Mouse (Mus musculus): ENCODE results near the gene Prr29. TPM values are rescaled to one million over a fixed set of nuclear protein-coding genes. Genes with fewer than 3 reads are reported as not detected.

The Prr29 gene
- polyA plus RNA-seq, 1 experiment, result not detected

DNA sequence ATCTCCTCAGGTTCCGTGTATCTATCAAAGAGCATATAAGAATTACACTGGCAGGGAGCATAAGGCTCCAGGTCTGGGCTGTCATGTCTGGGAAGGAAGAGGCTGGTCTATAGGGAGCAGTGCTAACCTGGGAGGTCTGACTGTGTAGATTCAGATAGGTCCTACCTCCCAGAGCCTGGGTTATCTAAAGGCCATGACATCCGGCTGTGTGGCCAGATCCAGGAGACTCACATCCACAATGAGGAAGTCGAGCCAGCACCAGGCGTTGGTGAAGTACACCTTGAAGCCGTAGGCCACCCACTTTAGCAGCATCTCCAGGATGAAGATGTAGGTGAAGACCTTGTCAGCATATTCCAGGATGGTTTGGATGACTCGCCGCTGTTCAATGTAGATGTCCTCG, 38.8 kb upstream of the Prr29 start:
- TF ChIP-seq POLR2A (IDR thresholded peaks at IDR 0.05; ENCODE audit: insufficient read depth, low read length) (no peak), EP300 (IDR thresholded peaks at IDR 0.05; ENCODE audit: insufficient read depth, low read depth, low read length) (no peak), CTCF (IDR thresholded peaks at IDR 0.05; ENCODE audit: low read depth, low read length) (no peak)
- Histone ChIP-seq H3K36me3 (ENCODE audit: control insufficient read depth, insufficient read depth, low read length, poor library complexity, severe bottlenecking) (no peaks in the 10 kb centered on the region), H3K27ac (ENCODE audit: insufficient read depth, low read length) (no peak overlapping the region), H3K27me3 (ENCODE audit: control insufficient read depth, insufficient read depth, low read length, poor library complexity, severe bottlenecking) (no peaks in the 10 kb centered on the region), H3K4me3 (ENCODE audit: low read depth, low read length) (no peak overlapping the region), H3K9me3 (replicated peaks; ENCODE audit: control insufficient read depth, insufficient read depth, low read length, poor library complexity, severe bottlenecking) (no peaks in the 10 kb centered on the region), H3K9ac (ENCODE audit: low read depth, poor library complexity, severe bottlenecking) (no peak overlapping the region), H3K4me1 (ENCODE audit: control insufficient read depth, insufficient read depth, low read length) (no peaks in the 10 kb centered on the region)

DNA sequence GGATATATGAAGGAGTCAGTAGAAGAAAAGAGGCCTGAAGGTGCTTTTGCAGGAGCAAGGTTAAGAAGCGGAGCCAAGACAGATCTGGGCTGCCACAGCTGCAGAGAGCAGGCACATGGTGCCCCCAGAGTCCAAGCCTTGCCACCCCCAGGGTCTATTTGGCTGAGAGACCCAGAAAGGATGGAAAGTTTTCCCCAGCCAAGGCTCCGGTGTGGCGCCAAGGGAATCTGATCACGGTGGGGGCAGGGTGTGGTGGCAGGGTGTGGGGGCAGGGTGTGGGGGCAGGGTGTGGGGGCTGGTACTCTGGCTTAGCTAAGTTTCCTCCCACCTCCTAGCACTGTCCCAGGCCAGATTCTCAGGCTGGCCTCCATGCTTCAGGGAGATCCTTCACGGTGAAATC, 36.8 kb upstream of the Prr29 start:
- Histone ChIP-seq H3K4me1 (ENCODE audit: control insufficient read depth, insufficient read depth, low read length) (no peaks in the 10 kb centered on the region), H3K9ac (ENCODE audit: low read depth, poor library complexity, severe bottlenecking) (no peak overlapping the region), H3K36me3 (ENCODE audit: control insufficient read depth, insufficient read depth, low read length, poor library complexity, severe bottlenecking) (no peaks in the 10 kb centered on the region), H3K9me3 (replicated peaks; ENCODE audit: control insufficient read depth, insufficient read depth, low read length, poor library complexity, severe bottlenecking) (no peaks in the 10 kb centered on the region), H3K27me3 (ENCODE audit: control insufficient read depth, insufficient read depth, low read length, poor library complexity, severe bottlenecking) (no peaks in the 10 kb centered on the region), H3K4me3 (ENCODE audit: low read depth, low read length) (no peak overlapping the region), H3K27ac (ENCODE audit: insufficient read depth, low read length) (no peak overlapping the region)
- no peak for TF ChIP-seq POLR2A (IDR thresholded peaks at IDR 0.05; ENCODE audit: insufficient read depth, low read length)

DNA sequence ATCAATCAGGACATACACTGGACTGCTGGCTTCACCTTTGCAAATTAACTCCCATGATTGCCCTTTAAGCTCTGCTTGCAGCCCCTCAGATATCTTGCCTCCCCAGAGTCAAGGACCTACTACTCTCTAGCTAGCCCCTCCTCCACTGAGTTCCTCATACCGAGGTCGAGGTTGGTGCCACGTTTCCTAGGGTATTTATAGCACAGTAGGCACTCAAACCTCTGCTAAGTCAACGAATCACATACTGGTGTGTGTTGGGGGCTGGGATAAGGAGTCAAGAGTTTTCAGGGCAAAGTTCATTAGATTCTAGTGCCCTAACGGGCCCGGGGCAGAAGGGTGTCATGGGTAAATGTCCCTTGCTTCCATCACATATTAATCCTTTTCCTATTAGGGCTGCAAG, 36.1 kb upstream of the Prr29 start:
- no peak overlapping the region for H3K9ac ChIP-seq (ENCODE audit: low read depth, poor library complexity, severe bottlenecking)
- no peak overlapping the region for H3K27ac ChIP-seq (ENCODE audit: insufficient read depth, low read length)

DNA sequence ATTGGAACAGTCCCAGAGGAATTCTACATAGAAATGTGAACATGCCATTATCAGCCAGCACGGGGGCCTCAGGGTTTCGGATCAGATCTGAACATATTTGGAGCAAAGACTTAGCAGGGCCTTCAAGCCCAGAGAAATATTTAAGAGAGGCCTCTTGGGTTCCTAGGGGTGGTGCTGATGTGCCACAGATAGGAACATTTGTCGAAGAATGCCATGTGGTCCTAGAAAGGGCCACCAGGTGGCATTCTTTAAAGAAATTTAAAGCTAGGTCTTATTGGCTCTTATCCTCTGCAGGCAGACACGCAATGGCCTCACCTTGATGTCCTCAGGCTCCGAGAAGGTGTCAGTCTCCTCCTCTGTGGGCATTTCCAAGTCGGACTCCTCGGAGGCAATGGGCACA, 35.6 kb upstream of the Prr29 start:
- no peaks in the 10 kb centered on the region for H3K9me3 ChIP-seq (replicated peaks; ENCODE audit: control insufficient read depth, insufficient read depth, low read length, poor library complexity, severe bottlenecking)
- no peak for TF ChIP-seq EP300 (IDR thresholded peaks at IDR 0.05; ENCODE audit: insufficient read depth, low read depth, low read length)
- TF ChIP-seq POLR2A (IDR thresholded peaks at IDR 0.05; ENCODE audit: insufficient read depth, low read length), result no peak
- TF ChIP-seq CTCF (IDR thresholded peaks at IDR 0.05; ENCODE audit: low read depth, low read length), result no peak
- H3K9ac ChIP-seq (ENCODE audit: low read depth, poor library complexity, severe bottlenecking), result no peak overlapping the region
- H3K4me1 ChIP-seq (ENCODE audit: control insufficient read depth, insufficient read depth, low read length), result no peaks in the 10 kb centered on the region
- no peak overlapping the region for H3K27ac ChIP-seq (ENCODE audit: insufficient read depth, low read length)
- H3K27me3 ChIP-seq (ENCODE audit: control insufficient read depth, insufficient read depth, low read length, poor library complexity, severe bottlenecking), result no peaks in the 10 kb centered on the region
- H3K4me3 ChIP-seq (ENCODE audit: low read depth, low read length), result no peak overlapping the region
- H3K36me3 ChIP-seq (ENCODE audit: control insufficient read depth, insufficient read depth, low read length, poor library complexity, severe bottlenecking), result no peaks in the 10 kb centered on the region

More for the DNA sequence above, 36.1 kb upstream of the Prr29 start:
- Histone ChIP-seq H3K27me3 (ENCODE audit: control insufficient read depth, insufficient read depth, low read length, poor library complexity, severe bottlenecking) (no peaks in the 10 kb centered on the region), H3K4me3 (ENCODE audit: low read depth, low read length) (no peak overlapping the region), H3K4me1 (ENCODE audit: control insufficient read depth, insufficient read depth, low read length) (no peaks in the 10 kb centered on the region), H3K36me3 (ENCODE audit: control insufficient read depth, insufficient read depth, low read length, poor library complexity, severe bottlenecking) (no peaks in the 10 kb centered on the region), H3K9me3 (replicated peaks; ENCODE audit: control insufficient read depth, insufficient read depth, low read length, poor library complexity, severe bottlenecking) (no peaks in the 10 kb centered on the region)
- TF ChIP-seq CTCF (IDR thresholded peaks at IDR 0.05; ENCODE audit: low read depth, low read length) (no peak), EP300 (IDR thresholded peaks at IDR 0.05; ENCODE audit: insufficient read depth, low read depth, low read length) (no peak), POLR2A (IDR thresholded peaks at IDR 0.05; ENCODE audit: insufficient read depth, low read length) (no peak)

DNA sequence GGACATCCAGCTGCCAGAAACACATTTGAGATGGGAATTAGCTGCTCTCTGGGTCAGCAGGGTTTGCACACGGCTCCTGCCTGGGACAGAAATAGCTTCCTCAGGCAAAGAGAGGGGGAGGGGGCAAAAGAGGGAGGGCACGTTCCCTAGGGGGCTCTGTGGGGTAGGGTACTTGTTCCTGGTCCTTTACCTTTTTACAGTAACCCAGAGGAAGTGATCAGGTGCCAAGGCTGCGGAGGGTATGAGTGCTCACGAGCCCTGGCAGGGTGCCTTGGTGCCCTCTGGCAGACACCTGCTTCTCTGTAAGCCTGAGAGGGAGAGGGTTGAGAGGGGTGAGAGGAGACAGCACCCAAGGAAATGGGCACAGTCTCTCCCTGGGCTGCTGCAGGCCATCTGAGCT, 32.8 kb upstream of the Prr29 start:
- no peaks in the 10 kb centered on the region for H3K4me1 ChIP-seq (ENCODE audit: control insufficient read depth, insufficient read depth, low read length)
- no peak overlapping the region for H3K27ac ChIP-seq (ENCODE audit: insufficient read depth, low read length)
- H3K9ac ChIP-seq (ENCODE audit: low read depth, poor library complexity, severe bottlenecking), result no peak overlapping the region
- no peaks in the 10 kb centered on the region for H3K27me3 ChIP-seq (ENCODE audit: control insufficient read depth, insufficient read depth, low read length, poor library complexity, severe bottlenecking)
- H3K9me3 ChIP-seq (replicated peaks; ENCODE audit: control insufficient read depth, insufficient read depth, low read length, poor library complexity, severe bottlenecking), result no peaks in the 10 kb centered on the region
- TF ChIP-seq CTCF (IDR thresholded peaks at IDR 0.05; ENCODE audit: low read depth, low read length), result no peak
- TF ChIP-seq POLR2A (IDR thresholded peaks at IDR 0.05; ENCODE audit: insufficient read depth, low read length), result no peak
- no peak for TF ChIP-seq EP300 (IDR thresholded peaks at IDR 0.05; ENCODE audit: insufficient read depth, low read depth, low read length)
- no peak overlapping the region for H3K4me3 ChIP-seq (ENCODE audit: low read depth, low read length)
- no peaks in the 10 kb centered on the region for H3K36me3 ChIP-seq (ENCODE audit: control insufficient read depth, insufficient read depth, low read length, poor library complexity, severe bottlenecking)

DNA sequence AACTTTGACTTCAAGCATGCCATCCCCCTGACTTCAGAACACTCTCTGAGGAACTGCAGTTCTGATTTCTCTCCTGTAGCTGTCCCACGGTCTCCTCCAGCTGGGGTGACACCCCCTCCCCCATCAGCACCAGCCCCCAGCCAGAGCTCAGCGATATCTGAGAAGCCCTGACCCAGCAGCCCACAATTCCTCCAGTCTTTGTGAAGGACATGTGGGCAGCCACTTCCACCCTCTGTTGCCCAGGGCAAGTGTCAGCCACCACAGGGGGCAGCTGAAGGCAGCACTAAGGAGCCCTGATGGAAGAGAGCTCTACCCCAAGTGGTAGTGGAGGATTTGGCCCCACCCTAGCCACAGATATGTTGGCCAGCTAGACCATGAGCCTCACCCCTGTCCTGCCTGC, 31.2 kb upstream of the Prr29 start:
- no peak for TF ChIP-seq POLR2A (IDR thresholded peaks at IDR 0.05; ENCODE audit: insufficient read depth, low read length)
- no peak for TF ChIP-seq EP300 (IDR thresholded peaks at IDR 0.05; ENCODE audit: insufficient read depth, low read depth, low read length)
- TF ChIP-seq CTCF (IDR thresholded peaks at IDR 0.05; ENCODE audit: low read depth, low read length), result no peak
- H3K4me1 ChIP-seq (ENCODE audit: control insufficient read depth, insufficient read depth, low read length), result no peaks in the 10 kb centered on the region
- H3K4me3 ChIP-seq (ENCODE audit: low read depth, low read length), result no peak overlapping the region
- H3K9ac ChIP-seq (ENCODE audit: low read depth, poor library complexity, severe bottlenecking), result no peak overlapping the region
- H3K36me3 ChIP-seq (ENCODE audit: control insufficient read depth, insufficient read depth, low read length, poor library complexity, severe bottlenecking), result no peaks in the 10 kb centered on the region
- H3K27ac ChIP-seq (ENCODE audit: insufficient read depth, low read length), result no peak overlapping the region
- H3K9me3 ChIP-seq (replicated peaks; ENCODE audit: control insufficient read depth, insufficient read depth, low read length, poor library complexity, severe bottlenecking), result no peaks in the 10 kb centered on the region
- H3K27me3 ChIP-seq (ENCODE audit: control insufficient read depth, insufficient read depth, low read length, poor library complexity, severe bottlenecking), result no peaks in the 10 kb centered on the region

Measured in ES-Bruce4 (cell line).